Mouse (Mus musculus) granulocyte monocyte progenitor cell, adult 5-6 weeks (primary cell): Measurements from ENCODE around the gene Opalin. TPM values are rescaled to one million over a fixed set of nuclear protein-coding genes. Genes with fewer than 3 reads are reported as not detected.

ENCODE experiments used
- ATAC-seq: replicated peaks from 2 replicates; pipeline ENCODE4 v1.8.0; 2016; ENCODE audit warnings: mild to moderate bottlenecking, moderate TSS enrichment, inconsistent platforms; ENCODE audit not compliant: poor library complexity, severe bottlenecking
- total RNA-seq, 2 experiments: library from RNA; stranded (forward) in 1 of 2; stranded (reverse) in 1 of 2; fragments of 200-712, 200-1000 nt in 1 of 2; fragments of >200 nt in 1 of 2; fragmentation: Nextera tagmentation in 1 of 2; gene quantifications; 2 replicates each; pipeline ENCODE4 v1.2.3; 2014 to 2017

The Opalin gene
- total RNA-seq, 2 experiments from 2014 or later, result not detected

- no peak for ATAC-seq
Observed at GRCm38 (mm10) chr19:41020537-41020936, 56.4 kb downstream of the Opalin start.

- ATAC-seq, result no peak
Observed at GRCm38 (mm10) chr19:41019164-41019675, 57.7 kb downstream of the Opalin start.

GRCm38 (mm10) chr19:41015951-41016716 is 60.8 kb downstream of the Opalin start:
- peak; percentile 87 for ATAC-seq

GRCm38 (mm10) chr19:41014003-41014402 is 62.9 kb downstream of the Opalin start:
- ATAC-seq, result no peak

- ATAC-seq, result no peak
Observed at GRCm38 (mm10) chr19:41013591-41013990, 63.3 kb downstream of the Opalin start.

Other genes starting within 250 kb of the Opalin start
- 5.5 and 7.4 TPM in 2 replicates for gene Ccnj, start 245.8 kb downstream of the Opalin start, total RNA-seq (2014; fragmentation: Nextera tagmentation)
- 9.3 and 9.5 TPM in 2 replicates for gene Ccnj, start 245.8 kb downstream of the Opalin start, total RNA-seq (2017)
- 15.9 and 18.2 TPM in 2 replicates for gene Zfp518a, start 182.4 kb downstream of the Opalin start, total RNA-seq (2014; fragmentation: Nextera tagmentation)
- gene Zfp518a, start 182.4 kb downstream of the Opalin start, total RNA-seq (2017), result 24.8 and 39.9 TPM in 2 replicates
- gene Blnk, start 82.6 kb downstream of the Opalin start, total RNA-seq (2014; fragmentation: Nextera tagmentation), result 0.30 TPM in 1 of 2 replicates, not detected in the other
- gene Blnk, start 82.6 kb downstream of the Opalin start, total RNA-seq (2017), result not detected in 2 replicates
- 0.13 and 0.17 TPM in 2 replicates for gene Dntt, start 47.8 kb downstream of the Opalin start, total RNA-seq (2014; fragmentation: Nextera tagmentation)
- gene Dntt, start 47.8 kb downstream of the Opalin start, total RNA-seq (2017), result 0.82 and 1.1 TPM in 2 replicates
- gene Tll2, start 129.7 kb upstream of the Opalin start, total RNA-seq (2014; fragmentation: Nextera tagmentation), result not detected in 2 replicates
- gene Tll2, start 129.7 kb upstream of the Opalin start, total RNA-seq (2017), result not detected in 2 replicates
- 133 TPM in 2 replicates for gene Tm9sf3, start 186.9 kb upstream of the Opalin start, total RNA-seq (2014; fragmentation: Nextera tagmentation)
- gene Tm9sf3, start 186.9 kb upstream of the Opalin start, total RNA-seq (2017), result 296 and 339 TPM in 2 replicates